ENCODE assay signal across 23 mouse cellular contexts in the genomic region with DNA sequence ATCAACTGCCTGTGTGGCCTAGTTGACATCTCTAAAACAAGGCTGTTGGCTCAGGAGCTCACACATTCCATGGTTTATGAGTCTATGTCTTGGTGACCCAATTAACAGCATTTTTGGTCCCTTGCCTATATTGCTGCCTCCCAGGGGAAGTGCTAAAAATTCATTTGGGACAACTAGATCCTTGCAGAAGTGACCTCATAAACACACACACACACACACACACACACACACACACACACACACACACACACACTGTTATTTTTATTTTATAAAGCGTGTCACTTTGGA. TPM values are rescaled to one million over a fixed set of nuclear protein-coding genes. Genes with fewer than 3 reads are reported as not detected.
DNase-seq lines count a peak whose midpoint lies in the region; ATAC-seq lines count a peak whose summit lies in the region.
"Had no signal": no experiment of that assay in that cellular context is flagged by ENCODE, and none has a peak within 500 bp of the region (broad histone marks: within the 10 kb centered on the region; RNA-seq: fewer than 3 reads in every experiment).

No protein-coding gene starts in this region.

- peak; percentile 13 to 18 for DNase-seq in cerebellum, postnatal 25 days
- DNase-seq in cerebellum, adult 9-11 months = no peak
- DNase-seq in kidney, adult 18-20 months = peak; percentile 35
- peak; percentile 24 to 54 for DNase-seq in kidney, adult 8-10 months
- no peak for DNase-seq in limb, embryonic 10.5 days (ENCODE audit: low spot score)
- DNase-seq in midbrain, embryonic 11.5 days (ENCODE audit: low spot score, missing footprints) = no peak
- DNase-seq: cerebellum, adult 11-12 months; gastrocnemius, postnatal 10 days; layer of hippocampus, postnatal 36 days; lung, postnatal 14 days; thymus, postnatal 25 days had no signal

- H3K4me2 ChIP-seq in kidney, embryonic 14.5 days (replicated peaks; ENCODE audit: low read depth, low read length) = no peak overlapping the region
- H3K4me2 ChIP-seq in midbrain, embryonic 11.5 days = no peak overlapping the region
- H3K4me2 ChIP-seq: hindbrain, embryonic 15.5 days; intestine, embryonic 15.5 days; limb, embryonic 15.5 days; midbrain, embryonic 15.5 days had no signal

- no peaks in the 10 kb centered on the region for H3K4me1 ChIP-seq in kidney, embryonic 14.5 days (ENCODE audit: control insufficient read depth, insufficient read depth, low read length)
- H3K4me1 ChIP-seq in limb, embryonic 10.5 days = 0 out of 2 replicates have a peak, but pooled peaks cover 3% of the 10 kb centered on the region
- H3K4me1 ChIP-seq in midbrain, embryonic 11.5 days (ENCODE audit: control insufficient read depth, insufficient read depth, low read length) = peaks cover 2% of the 10 kb centered on the region; the same call in 1 of the 2 replicates
- H3K4me1 ChIP-seq: hindbrain, embryonic 15.5 days; intestine, embryonic 15.5 days; megakaryocyte, embryonic 14.5 days; midbrain, embryonic 15.5 days had no signal

- no peaks in the 10 kb centered on the region for H3K27me3 ChIP-seq in kidney, embryonic 14.5 days (ENCODE audit: control insufficient read depth, insufficient read depth, low read length)
- H3K27me3 ChIP-seq in limb, embryonic 10.5 days (ENCODE audit: low read depth, poor library complexity, severe bottlenecking) = no peaks in the 10 kb centered on the region
- H3K27me3 ChIP-seq in midbrain, embryonic 11.5 days (ENCODE audit: control insufficient read depth, insufficient read depth, low read length) = no peaks in the 10 kb centered on the region
- H3K27me3 ChIP-seq: CH12.LX; hindbrain, embryonic 15.5 days; intestine, embryonic 15.5 days; limb, embryonic 15.5 days; midbrain, embryonic 15.5 days had no signal

- 84% methylated on average over 1 of the region's 1 CpGs for WGBS in kidney, embryonic 14.5 days
- 90% methylated on average over 1 of the region's 1 CpGs for WGBS in limb, embryonic 10.5 days
- WGBS in midbrain, embryonic 11.5 days = 96% methylated on average over 1 of the region's 1 CpGs

- ATAC-seq in kidney, embryonic 14.5 days (ENCODE audit: low FRiP score, low TSS enrichment) = no peak
- no peak for ATAC-seq in midbrain, embryonic 11.5 days (ENCODE audit: low FRiP score)
- ATAC-seq: forebrain, embryonic 14.5 days; intestine, embryonic 15.5 days had no signal

- no peaks in the 10 kb centered on the region for H3K9me3 ChIP-seq in kidney, embryonic 14.5 days (ENCODE audit: control insufficient read depth, low read length)
- H3K9me3 ChIP-seq in limb, embryonic 10.5 days (replicated peaks) = no peaks in the 10 kb centered on the region
- H3K9me3 ChIP-seq in midbrain, embryonic 11.5 days (ENCODE audit: control insufficient read depth, low read length) = no peaks in the 10 kb centered on the region
- H3K9me3 ChIP-seq: hindbrain, embryonic 15.5 days; intestine, embryonic 15.5 days; limb, embryonic 15.5 days; midbrain, embryonic 15.5 days had no signal

- no peak overlapping the region for H3K27ac ChIP-seq in kidney, embryonic 14.5 days (ENCODE audit: low read depth, low read length)
- H3K27ac ChIP-seq in limb, embryonic 10.5 days = 0 out of 2 replicates have a peak overlapping the region, but pooled peaks have one; percentile 19
- no peak overlapping the region for H3K27ac ChIP-seq in midbrain, embryonic 11.5 days (ENCODE audit: low read depth, low read length)
- H3K27ac ChIP-seq: heart, adult 2 months; hindbrain, embryonic 15.5 days; intestine, embryonic 15.5 days; layer of hippocampus, adult 2 months; limb, embryonic 15.5 days; midbrain, embryonic 15.5 days had no signal

- H3K36me3 ChIP-seq in kidney, embryonic 14.5 days (ENCODE audit: control insufficient read depth, insufficient read depth, low read length) = no peaks in the 10 kb centered on the region
- H3K36me3 ChIP-seq in limb, embryonic 10.5 days = no peaks in the 10 kb centered on the region
- no peaks in the 10 kb centered on the region for H3K36me3 ChIP-seq in midbrain, embryonic 11.5 days (ENCODE audit: control insufficient read depth, insufficient read depth, low read length)
- H3K36me3 ChIP-seq: hindbrain, embryonic 15.5 days; intestine, embryonic 15.5 days; limb, embryonic 15.5 days; midbrain, embryonic 15.5 days had no signal

- no peak overlapping the region for H3K4me3 ChIP-seq in kidney, embryonic 14.5 days (ENCODE audit: low read length)
- H3K4me3 ChIP-seq in limb, embryonic 10.5 days = no peak overlapping the region
- no peak overlapping the region for H3K4me3 ChIP-seq in midbrain, embryonic 11.5 days (ENCODE audit: low read depth, low read length)
- H3K4me3 ChIP-seq: heart, adult 2 months; hindbrain, embryonic 15.5 days; intestine, embryonic 15.5 days; layer of hippocampus, adult 2 months; limb, embryonic 15.5 days; megakaryocyte, embryonic 14.5 days; midbrain, embryonic 15.5 days; myocyte had no signal

- no peak overlapping the region for H3K9ac ChIP-seq in kidney, embryonic 14.5 days (ENCODE audit: low read depth, low read length)
- H3K9ac ChIP-seq in midbrain, embryonic 11.5 days (ENCODE audit: low read length) = no peak overlapping the region
- H3K9ac ChIP-seq: hindbrain, embryonic 15.5 days; intestine, embryonic 15.5 days; limb, embryonic 15.5 days; liver, postnatal 0 days; midbrain, embryonic 15.5 days had no signal

RNA-seq across cellular contexts. Expression of gene Morf4l1, which starts 22.0 kb away (rescaled TPM):
- 467 and 551 TPM in 2 replicates for polyA plus RNA-seq in kidney, embryonic 14.5 days (2014; fragmentation: Nextera tagmentation; extraction: Ambion mirVana)
- 432 and 482 TPM in 2 replicates for polyA plus RNA-seq in limb, embryonic 10.5 days (2016; fragmentation: Nextera tagmentation; extraction: Ambion mirVana)
- 573 and 605 TPM in 2 replicates for polyA plus RNA-seq in midbrain, embryonic 11.5 days (2014; fragmentation: Nextera tagmentation; extraction: Ambion mirVana)

RNA-seq across cellular contexts. Expression of gene Adamts7, which starts 26.2 kb away (rescaled TPM):
- 10.0 and 10.6 TPM in 2 replicates for polyA plus RNA-seq in kidney, embryonic 14.5 days (2014; fragmentation: Nextera tagmentation; extraction: Ambion mirVana)
- 8.5 and 15.4 TPM in 2 replicates for polyA plus RNA-seq in limb, embryonic 10.5 days (2016; fragmentation: Nextera tagmentation; extraction: Ambion mirVana)
- polyA plus RNA-seq in midbrain, embryonic 11.5 days (2014; fragmentation: Nextera tagmentation; extraction: Ambion mirVana) = 11.4 and 11.5 TPM in 2 replicates

Comparison
In these comparisons a context has a peak if more than half of its experiments do, and no peak if none do; other contexts are left out.
1. DNase-seq: peak in cerebellum, postnatal 25 days (2 of 2), kidney, adult 18-20 months (single experiment) and kidney, adult 8-10 months (2 of 2); none in cerebellum, adult 9-11 months (single experiment), limb, embryonic 10.5 days (single experiment) and midbrain, embryonic 11.5 days (single experiment).